Mouse (Mus musculus): ENCODE measurements around the gene Inca1.

Gene Inca1

DNA sequence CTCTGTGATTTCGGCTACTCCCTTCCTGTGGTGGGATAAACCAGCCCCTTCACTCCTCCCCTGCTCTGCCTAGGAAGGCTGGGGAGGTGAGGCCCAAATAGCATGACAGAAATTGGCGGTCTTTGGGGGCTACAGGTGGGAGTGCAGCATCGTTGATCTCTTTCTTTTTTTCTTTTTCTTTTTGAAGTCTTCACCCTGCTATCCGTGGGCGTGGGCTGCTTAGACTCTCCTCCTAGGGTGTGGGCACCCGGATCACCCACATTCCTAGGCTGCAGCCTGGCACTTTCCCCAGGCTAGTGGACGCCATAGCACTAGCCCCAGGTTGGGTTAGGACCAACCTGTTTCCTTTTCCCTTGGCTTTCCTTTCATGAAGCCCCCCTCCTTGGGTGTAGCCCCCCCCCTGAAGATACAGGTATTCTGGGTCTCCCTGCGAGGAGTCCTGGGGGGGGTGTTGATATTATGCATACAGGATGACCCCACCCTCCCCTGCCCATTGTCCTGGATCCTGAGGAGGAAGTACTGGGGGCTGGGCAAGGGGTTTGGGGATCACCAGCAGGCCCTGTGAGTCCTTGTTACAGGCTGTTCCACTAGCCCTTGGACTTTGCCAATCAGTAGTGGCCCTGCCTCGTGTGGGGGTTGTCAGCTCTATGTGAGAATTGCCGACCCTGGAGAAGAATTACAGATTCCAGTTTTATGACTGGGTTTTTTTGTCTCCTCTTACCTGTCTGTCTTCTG, 1.4 kb upstream of the Inca1 start:
- no peak for DNase-seq

DNA sequence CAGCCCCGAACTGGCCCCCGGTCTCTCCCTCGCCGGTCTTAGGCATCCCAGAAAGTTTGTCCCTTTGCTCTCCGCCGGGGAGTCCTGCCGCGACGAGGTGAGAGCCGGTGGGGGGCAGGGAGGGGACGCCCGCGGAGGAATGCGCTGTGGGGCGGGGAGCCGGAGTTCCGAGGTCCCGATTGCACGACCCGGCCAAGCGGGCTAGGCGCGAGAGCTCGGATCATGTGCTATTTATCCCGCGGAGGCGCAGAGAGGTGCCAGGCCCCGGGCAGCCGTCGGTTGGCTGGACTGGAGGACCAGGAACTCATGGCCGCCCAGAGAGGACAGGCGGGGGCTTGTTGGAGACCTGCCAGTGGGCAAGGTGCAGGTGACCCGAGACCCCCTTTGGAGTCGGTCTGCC, 658 bp upstream of the Inca1 start:
- peak; percentile 51 to 66 for DNase-seq

- no peak for DNase-seq
Measured at GRCm38 (mm10) chr11:70699051-70699450, 904 bp downstream of the Inca1 start.

- no peak for DNase-seq
Measured at GRCm38 (mm10) chr11:70697376-70697775, 2.6 kb downstream of the Inca1 start.

DNA sequence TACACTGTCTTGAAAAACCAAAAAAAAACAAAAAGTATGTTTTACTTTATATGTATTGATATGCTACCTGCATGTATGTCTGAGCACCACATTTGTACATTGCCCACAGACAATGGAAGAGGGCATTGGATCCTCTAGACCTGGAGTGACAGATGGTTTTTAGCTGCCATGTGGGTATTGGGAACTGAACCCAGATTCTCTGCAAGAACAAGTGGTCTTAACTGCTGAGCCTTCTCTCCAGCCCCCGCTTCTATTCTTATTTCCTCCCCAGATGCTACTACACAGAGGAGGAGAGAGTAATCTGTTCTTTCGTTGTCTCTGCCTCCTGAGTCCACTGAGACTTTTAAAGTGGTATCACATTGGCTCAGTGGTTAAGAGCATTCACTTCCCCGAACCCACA, 6.5 kb downstream of the Inca1 start:
- no peak for DNase-seq

DNA sequence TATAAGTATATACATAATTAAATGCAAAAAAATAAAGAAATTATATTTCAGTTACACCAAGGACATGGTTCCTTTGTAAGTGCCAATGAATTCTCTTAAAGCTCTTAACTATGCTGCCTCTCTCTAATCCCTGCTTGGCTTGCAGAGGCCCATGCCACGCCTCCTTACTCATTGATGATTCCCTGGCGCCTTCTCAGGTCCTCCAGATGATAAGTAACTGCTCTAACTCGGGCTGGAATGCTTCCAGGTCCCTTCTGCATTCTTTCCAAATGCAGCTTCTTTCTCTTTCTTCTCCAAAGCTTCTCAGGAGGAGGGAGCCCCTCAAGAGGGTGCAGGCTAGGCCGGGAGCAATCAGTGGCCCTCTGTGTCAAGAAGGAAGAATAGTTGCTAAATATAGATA, 10.4 kb downstream of the Inca1 start:
- no peak for DNase-seq

DNA sequence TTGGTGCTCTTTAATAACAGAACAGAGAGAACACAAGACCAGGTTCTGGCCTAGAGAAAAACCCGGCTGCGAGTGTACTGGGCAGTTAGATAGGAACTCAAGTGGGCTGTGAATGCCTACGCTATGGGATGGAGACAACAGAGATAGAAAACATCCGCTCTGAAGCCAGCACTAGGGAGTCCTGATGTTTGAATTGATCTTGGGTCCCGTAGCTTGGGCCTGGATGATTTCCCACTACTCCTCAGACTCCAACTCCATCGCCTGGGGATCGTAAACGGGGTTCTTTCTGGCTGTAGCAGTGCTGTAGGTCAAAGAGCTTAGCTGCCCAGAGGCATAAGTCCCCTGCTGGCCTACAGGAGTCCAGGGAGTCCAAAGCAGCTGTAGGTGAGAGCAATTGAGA, 11.6 kb downstream of the Inca1 start:
- DNase-seq: no peak

DNA sequence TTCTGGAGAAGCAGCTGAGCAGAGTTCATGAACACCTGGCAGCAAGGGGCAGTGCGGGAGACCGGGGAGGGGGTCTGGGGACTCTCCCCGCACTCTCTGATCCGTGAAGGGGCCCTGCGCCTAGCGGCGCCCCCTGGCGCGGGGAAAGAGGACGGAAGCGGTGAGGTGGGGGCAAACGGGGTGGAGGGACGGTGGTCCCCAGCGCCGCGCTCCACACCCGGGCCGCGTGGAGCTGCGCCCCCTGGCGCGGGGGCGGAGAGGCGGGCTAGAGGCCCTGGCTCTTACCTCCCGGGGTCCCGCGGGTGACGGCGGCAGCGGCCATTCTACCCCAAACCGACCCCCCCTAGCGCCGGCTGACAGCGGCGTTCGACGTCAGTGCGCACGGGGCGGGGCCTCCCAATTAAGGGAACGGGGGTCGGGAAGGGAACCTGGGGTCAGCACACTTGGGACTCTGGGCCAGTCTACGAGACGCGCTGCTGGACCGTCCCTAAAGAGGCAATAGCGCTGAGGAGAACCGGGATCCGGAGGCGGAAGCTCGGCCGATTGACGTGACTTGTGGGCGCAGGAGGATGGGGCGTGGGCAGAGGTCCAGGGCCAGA, 12.3 kb downstream of the Inca1 start, which contains the start of gene Camta2:
Gene Camta2 (minus strand): TSS at position 505 of the 599 bp plus-strand sequence.
- DNase-seq: peak; percentile 79 to 91

GRCm38 (mm10) chr11:70686901-70687566, 12.9 kb downstream of the Inca1 start:
- no peak for DNase-seq

- DNase-seq: no peak
Measured at GRCm38 (mm10) chr11:70683640-70684039, 16.3 kb downstream of the Inca1 start.

GRCm38 (mm10) chr11:70681897-70682581, 17.9 kb downstream of the Inca1 start:
- no peak for DNase-seq

GRCm38 (mm10) chr11:70681170-70681569, 18.8 kb downstream of the Inca1 start:
- no peak for DNase-seq

DNA sequence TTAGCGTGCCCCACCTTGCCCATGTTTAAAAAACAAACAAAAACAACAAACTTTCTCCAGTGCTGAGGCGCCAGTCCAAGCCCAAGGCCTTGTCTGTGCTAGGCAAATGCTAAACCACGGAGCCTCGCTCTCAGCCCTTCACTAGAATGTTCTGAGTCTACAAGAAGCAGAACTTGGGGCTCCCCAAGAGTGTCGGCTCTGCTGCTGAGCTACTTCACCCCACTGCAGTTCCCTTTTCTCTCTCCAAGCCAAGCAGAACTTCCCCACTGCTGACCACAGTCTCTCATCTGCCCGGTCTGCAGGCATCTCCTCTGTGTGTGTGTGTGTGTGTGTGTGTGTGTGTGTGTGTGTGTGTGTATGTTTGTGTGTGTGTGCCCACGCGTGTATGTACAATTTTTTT, 20.1 kb downstream of the Inca1 start:
- peak; percentile 44 to 56 for DNase-seq

GRCm38 (mm10) chr11:70679361-70679760, 20.6 kb downstream of the Inca1 start:
- DNase-seq: no peak

GRCm38 (mm10) chr11:70678576-70678975, 21.4 kb downstream of the Inca1 start:
- no peak for DNase-seq

GRCm38 (mm10) chr11:70678092-70678491, 21.9 kb downstream of the Inca1 start:
- DNase-seq: no peak

DNA sequence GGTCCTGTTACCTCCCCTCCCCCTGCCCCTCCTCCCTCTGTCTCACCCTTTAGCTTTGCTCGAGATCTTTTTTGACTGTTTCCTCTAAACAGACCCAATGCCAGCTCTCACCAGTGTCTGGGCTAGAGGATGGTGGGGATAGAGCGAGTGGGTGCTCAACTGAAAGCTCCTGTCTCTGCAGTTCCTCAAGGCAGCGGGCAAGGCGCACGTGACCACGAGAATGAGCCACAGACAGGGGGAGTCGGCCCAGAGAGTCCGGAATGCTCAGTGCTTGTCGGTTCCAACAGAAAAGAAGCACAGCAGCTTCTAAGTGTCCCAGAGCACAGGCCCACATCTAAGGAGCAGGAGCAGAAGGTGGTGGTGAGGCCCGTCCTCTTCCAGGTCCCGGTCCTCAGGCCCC, 25.5 kb downstream of the Inca1 start:
- no peak for DNase-seq

GRCm38 (mm10) chr11:70674014-70674413, 25.9 kb downstream of the Inca1 start:
- no peak for DNase-seq

GRCm38 (mm10) chr11:70671333-70672047, 28.5 kb downstream of the Inca1 start:
- DNase-seq: no peak

DNA sequence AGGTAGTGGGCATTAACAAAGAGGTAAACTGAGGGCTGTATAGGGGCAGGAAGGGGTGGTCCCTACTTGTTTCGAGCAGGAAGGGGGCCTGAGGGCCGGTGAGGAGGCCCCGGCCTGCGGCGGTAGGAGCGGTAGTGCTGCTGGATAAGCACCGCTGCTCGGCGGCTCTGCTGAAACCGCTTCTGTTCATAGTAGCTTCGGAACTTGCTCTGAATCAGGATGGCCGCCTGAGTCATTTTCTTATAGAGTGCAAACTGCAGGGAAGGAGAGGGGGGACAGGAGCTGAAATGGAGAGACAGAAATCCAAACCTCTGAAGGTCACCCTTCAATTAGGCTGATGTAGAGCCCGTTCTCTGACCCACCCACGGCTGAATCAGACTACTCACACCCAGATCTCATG, 29.5 kb downstream of the Inca1 start:
- DNase-seq: peak in 1 of 2 experiments; percentile 17

GRCm38 (mm10) chr11:70669582-70670345, 30.2 kb downstream of the Inca1 start:
- DNase-seq: peak; percentile 80 to 86

Data from spleen, adult 18-20 months (tissue).